Mouse (Mus musculus) layer of hippocampus, adult 18-20 months (tissue): ENCODE data around the gene Trappc10. TPM values are rescaled to one million over a fixed set of nuclear protein-coding genes. Genes with fewer than 3 reads are reported as not detected.
A peak's percentile ranks its signal among the peaks of the same experiment; 100 is the strongest.

Experiments used
- DNase-seq, 2 experiments: peaks; one replicate each; pipeline ENCODE4 v3.0.0; 2022; ENCODE audit warnings: low spot score in 2 of 2
- total RNA-seq, 2 experiments: library from RNA; stranded (reverse); gene quantifications; 2 replicates each; pipeline ENCODE4 v1.2.3; 2021

Trappc10 gene
- total RNA-seq, 2 experiments from 2014 or later = 81.2 to 86.4 TPM

- DNase-seq = no peak
These were observed 14.8 kb upstream of the Trappc10 start for GRCm38 (mm10) chr10:78259230-78259629.

- no peak for DNase-seq
These were observed 13.8 kb upstream of the Trappc10 start for GRCm38 (mm10) chr10:78258142-78258675.

DNA sequence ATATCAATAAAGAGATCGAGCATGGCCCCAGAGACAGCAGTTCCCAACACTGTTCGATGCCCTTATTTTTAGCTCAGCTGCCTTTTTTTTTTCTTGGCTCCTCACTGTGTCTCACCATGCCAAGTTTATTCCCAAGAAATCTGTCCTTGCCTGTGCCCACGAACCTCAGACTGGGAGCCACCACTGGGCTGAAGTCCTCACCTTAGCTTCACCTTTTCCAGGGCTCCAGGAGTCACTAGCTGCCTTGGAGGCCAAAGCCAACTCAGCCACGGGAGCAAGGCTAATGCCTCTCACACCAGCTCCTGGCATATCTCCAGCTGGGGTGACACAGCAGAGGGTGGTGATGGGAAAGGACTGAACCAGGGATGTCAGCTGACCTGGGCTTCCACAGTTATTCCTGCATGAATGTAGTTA lies 11.2 kb upstream of the Trappc10 start:
- peak in 1 of 2 experiments; percentile 12 for DNase-seq

GRCm38 (mm10) chr10:78247206-78247605 lies 2.8 kb upstream of the Trappc10 start:
- DNase-seq = no peak

GRCm38 (mm10) chr10:78246725-78247124 lies 2.3 kb upstream of the Trappc10 start:
- no peak for DNase-seq

GRCm38 (mm10) chr10:78245225-78245547 lies 745 bp upstream of the Trappc10 start:
- DNase-seq = no peak

GRCm38 (mm10) chr10:78244058-78244437 lies 393 bp downstream of the Trappc10 start:
- no peak for DNase-seq

GRCm38 (mm10) chr10:78238926-78239325 lies 5.5 kb downstream of the Trappc10 start:
- no peak for DNase-seq

DNA sequence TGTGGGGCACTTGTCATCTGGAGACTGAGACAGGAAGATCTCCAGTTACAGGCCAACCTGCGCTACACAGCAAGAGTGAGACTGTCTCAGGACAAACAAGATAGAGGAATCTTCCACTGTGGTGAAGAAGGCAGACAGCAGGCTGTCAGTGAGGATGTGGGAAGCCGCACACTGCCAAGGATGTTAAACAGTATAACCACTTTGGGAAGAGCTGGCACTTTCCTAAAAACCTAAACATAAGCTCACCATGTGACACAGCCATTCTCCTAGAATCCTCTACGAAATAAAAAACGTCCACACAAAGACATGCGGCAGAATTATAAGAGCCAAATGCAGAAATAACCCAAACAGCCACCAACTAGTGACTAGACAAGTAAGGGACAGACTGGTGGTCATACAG lies 6.1 kb downstream of the Trappc10 start:
- no peak for DNase-seq

GRCm38 (mm10) chr10:78237809-78238208 lies 6.6 kb downstream of the Trappc10 start:
- DNase-seq = no peak

- DNase-seq = no peak
These were observed 7.4 kb downstream of the Trappc10 start for GRCm38 (mm10) chr10:78236885-78237629.

DNA sequence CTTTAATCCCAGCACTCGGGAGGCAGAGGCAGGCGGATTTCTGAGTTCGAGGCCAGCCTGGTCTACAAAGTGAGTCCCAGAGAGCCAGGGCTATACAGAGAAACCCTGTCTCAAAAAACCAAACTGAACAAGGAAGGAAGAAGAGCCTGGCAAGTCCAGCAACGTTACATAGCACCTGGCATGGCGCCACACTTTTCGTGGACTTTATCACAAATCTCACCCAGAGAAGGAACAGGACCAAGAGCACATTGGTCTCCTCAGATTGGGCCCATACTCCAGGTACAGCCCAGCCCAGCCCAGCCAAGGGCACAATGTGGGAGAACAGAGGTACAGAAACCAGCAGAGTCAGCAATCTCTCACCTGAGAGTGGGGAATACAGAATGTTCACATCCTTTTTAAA lies 10.7 kb downstream of the Trappc10 start:
- DNase-seq = no peak

DNA sequence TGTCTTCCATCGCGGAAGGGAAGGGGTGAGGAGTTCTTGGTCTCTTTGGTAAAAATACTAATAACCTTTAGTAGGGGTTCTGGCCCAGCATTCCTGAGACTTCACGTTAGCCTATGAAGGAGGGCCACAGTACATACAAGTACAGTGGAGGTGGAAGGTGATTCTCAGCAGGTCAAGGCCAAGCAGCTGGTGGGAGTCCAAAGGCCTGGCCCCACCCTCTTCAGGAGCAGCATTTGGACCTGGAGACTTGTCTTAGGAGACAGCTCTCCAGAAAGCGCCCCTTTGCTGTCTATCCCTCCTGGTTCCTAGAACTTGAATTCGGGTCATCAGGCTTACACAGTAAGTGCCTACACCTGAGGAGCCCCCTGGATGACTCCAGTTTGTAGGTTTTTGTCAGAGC lies 11.3 kb downstream of the Trappc10 start:
- no peak for DNase-seq

GRCm38 (mm10) chr10:78232301-78232980 lies 12.0 kb downstream of the Trappc10 start:
- DNase-seq = no peak

DNA sequence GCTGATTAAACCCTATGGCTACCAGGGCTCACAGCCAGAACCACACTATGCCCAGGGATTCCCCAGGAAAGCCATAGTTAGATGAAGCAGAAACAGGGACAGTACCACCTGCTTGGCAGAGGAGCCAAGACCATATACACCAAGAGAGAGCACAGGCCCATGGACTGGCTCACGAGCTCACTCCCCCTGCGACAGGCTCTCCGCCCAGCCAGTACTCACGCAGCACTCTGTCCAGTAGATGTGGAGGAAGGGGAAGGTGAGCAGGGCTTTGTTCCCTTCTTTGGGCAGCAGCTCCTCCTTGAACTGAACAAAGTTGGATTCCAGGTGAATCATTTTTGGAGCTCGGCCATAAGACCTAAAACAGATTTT lies 15.9 kb downstream of the Trappc10 start:
- DNase-seq = no peak

GRCm38 (mm10) chr10:78227875-78228559 lies 16.4 kb downstream of the Trappc10 start:
- DNase-seq = no peak

GRCm38 (mm10) chr10:78224136-78224535 lies 20.3 kb downstream of the Trappc10 start:
- DNase-seq = no peak

GRCm38 (mm10) chr10:78222908-78223307 lies 21.5 kb downstream of the Trappc10 start:
- DNase-seq = no peak

DNA sequence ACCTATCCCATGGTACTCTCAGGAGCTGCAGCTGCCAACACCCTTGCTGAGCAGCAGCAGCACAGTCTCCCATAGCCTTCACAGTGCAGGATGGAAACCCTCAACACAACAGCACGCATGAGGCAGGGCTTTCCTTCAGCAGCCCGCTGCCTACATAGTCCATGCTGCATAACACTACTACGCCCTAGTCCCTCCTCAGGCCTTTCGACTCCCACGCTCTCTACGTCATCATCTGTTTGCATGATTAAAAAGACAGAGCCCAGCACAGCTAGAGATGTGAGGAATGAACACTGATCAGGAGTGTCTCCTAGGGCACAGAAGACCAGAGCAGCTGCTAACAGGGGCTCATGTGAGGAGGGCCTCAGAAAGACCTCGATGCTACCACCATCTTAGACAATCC lies 23.1 kb downstream of the Trappc10 start:
- DNase-seq = no peak

- DNase-seq = peak; percentile 69 to 93
These were observed 24.9 kb downstream of the Trappc10 start for GRCm38 (mm10) chr10:78219528-78219927.

DNA sequence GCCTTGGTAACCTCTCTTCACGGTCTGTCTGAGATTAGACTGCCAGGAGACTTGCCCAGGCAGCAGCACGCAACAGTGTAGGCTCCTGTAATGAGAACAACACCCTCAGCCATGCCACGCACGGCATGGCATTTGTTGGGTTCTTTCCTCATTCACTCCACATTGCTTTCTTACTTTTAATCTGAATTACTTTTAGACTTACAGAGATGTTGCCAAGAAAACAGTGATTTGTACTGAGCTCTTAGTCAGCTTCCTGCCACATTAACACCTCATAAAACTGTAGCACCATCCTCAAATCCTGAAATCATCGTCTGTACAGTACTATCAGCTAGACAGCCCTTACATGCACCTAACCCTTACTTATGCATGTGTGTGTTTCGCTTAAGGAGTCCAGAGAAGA lies 25.9 kb downstream of the Trappc10 start:
- DNase-seq = no peak
